Mouse (Mus musculus): ENCODE measurements at regions not wholly inside any gene's neighbourhood (a gene's known extent, or its start where the extent isn't known, plus 50 kb on each side); places are given as distances from the start of the nearest gene placed in this dataset.

DNA sequence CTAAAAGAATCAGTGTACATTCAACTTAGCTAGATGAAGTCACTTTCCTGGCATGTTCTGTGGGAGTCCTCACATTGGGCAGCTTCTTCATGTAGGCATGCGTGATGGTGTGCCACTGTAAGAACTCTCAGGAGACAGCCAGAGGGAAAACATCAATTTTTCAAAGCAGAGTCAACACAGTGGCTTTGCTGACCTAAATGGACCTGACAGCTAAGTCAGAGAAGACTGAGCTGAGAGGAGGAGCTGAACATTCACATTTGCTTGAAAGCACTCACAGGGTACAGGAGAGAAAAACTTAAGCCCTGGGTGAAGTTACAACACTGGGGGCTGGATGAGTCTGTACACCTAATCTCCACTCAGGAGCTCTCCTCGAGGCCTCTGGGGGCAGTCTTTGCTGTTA is 64.9 kb upstream of the Rfpl4b start:
- TF ChIP-seq CTCF (IDR thresholded peaks at IDR 0.05; ENCODE audit: low read depth) (peak; percentile 10; the same call in 1 of the 2 replicates), EP300 (IDR thresholded peaks at IDR 0.05; ENCODE audit: low read depth) (no peak)

Measured in heart, postnatal 0 days (tissue).